Mouse (Mus musculus): ENCODE data around the gene Bbx. TPM values are rescaled to one million over a fixed set of nuclear protein-coding genes. Genes with fewer than 3 reads are reported as not detected.
A peak's percentile ranks its signal among the peaks of the same experiment; 100 is the strongest.

Gene Bbx
- polyA plus RNA-seq, 1 experiment from 2014 or later: 33.1 TPM

DNA sequence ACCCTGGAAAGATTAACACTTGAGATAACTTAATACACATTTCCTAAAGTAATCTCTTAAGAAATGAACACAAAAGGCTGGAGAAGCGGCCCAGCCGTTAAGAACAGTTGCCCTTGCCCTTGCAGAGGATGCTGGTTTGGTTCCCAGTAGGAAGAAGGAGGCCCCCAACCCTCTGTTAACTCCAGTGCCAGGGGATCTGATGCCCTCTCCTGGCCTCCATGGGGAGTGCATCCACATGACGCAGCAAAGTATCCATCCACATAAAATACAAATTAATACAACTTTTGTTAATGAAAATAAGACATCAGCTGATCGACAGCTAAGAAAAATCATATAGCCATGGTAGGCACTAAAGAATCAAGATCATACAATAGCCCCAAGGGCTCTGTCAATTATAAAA is 33.6 kb downstream of the Bbx start:
- Histone ChIP-seq H3K4me2 (ENCODE audit: low read length) (no peak overlapping the region), H3K27me3 (ENCODE audit: control insufficient read depth, insufficient read depth, low read length) (no peaks in the 10 kb centered on the region), H3K27ac (replicated peaks in 1 of 2; ENCODE audit: control insufficient read depth in 1 of 2, insufficient read depth in 1 of 2, low read depth in 2 of 2, low read length in 2 of 2) (no peak overlapping the region), H3K9ac (ENCODE audit: low read length) (no peak overlapping the region), H3K36me3 (ENCODE audit: control insufficient read depth, insufficient read depth, low read length) (peaks cover 5% of the 10 kb centered on the region; the same call in 1 of the 2 replicates), H3K4me3 (ENCODE audit: control insufficient read depth in 1 of 2, insufficient read depth in 1 of 2, low read depth in 1 of 2, low read length in 2 of 2) (no peak overlapping the region), H3K9me3 (ENCODE audit: control insufficient read depth, low read length) (no peaks in the 10 kb centered on the region), H3K4me1 (ENCODE audit: control insufficient read depth in 2 of 2, insufficient read depth in 2 of 2, low read length in 2 of 2) (peaks cover 2 to 16% of the 10 kb centered on the region in 2 experiments)
- 88% methylated on average over 4 of the region's 4 CpGs for WGBS
- ATAC-seq (ENCODE audit: insufficient number of reproducible peaks, insufficient read depth, low FRiP score, low read depth): no peak

DNA sequence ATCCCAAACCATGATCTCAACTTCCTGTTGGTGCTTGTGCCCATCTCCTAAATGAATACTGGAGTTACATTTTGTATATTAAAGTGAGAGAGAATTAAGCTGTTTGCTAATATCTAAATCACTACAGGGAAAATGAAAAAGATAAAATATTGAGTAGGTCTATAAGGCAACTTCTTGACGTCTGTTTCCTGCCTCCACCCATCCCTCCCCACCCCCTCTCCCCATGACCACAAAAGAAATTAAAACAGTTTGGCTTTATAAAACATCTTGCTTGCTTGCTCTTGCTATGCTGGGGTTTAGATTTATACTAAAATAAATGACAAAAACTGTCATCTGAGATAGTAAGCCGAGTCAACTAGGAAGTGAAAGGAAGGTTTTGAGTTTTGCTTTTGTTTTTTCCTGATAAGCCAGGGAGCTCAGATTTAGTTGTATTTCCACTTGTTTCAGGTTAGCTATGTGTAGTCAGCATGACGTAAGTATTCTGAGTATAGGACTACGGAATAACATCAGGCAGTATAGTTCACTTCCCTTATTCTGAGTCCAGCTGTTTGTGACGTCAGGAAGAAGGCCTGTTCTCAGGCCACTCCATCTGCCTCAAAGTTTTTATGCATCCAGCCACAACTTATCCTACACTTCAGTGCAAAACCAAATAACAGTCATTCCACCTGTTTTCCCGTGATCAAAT is 36.1 kb downstream of the Bbx start:
- Histone ChIP-seq H3K27me3 (ENCODE audit: control insufficient read depth, insufficient read depth, low read length) (no peaks in the 10 kb centered on the region), H3K4me3 (ENCODE audit: control insufficient read depth in 1 of 2, insufficient read depth in 1 of 2, low read depth in 1 of 2, low read length in 2 of 2) (no peak overlapping the region), H3K36me3 (ENCODE audit: control insufficient read depth, insufficient read depth, low read length) (no peaks in the 10 kb centered on the region), H3K27ac (replicated peaks in 1 of 2; ENCODE audit: control insufficient read depth in 1 of 2, insufficient read depth in 1 of 2, low read depth in 2 of 2, low read length in 2 of 2) (no peak overlapping the region), H3K4me1 (ENCODE audit: control insufficient read depth in 2 of 2, insufficient read depth in 2 of 2, low read length in 2 of 2) (peaks cover 0 to 11% of the 10 kb centered on the region in 2 experiments; a peak in 3 of 4 replicates), H3K9ac (ENCODE audit: low read length) (no peak overlapping the region), H3K9me3 (ENCODE audit: control insufficient read depth, low read length) (no peaks in the 10 kb centered on the region), H3K4me2 (ENCODE audit: low read length) (no peak overlapping the region)
- ATAC-seq (ENCODE audit: insufficient number of reproducible peaks, insufficient read depth, low FRiP score, low read depth): no peak
- 61% methylated on average over 6 of the region's 6 CpGs for WGBS

DNA sequence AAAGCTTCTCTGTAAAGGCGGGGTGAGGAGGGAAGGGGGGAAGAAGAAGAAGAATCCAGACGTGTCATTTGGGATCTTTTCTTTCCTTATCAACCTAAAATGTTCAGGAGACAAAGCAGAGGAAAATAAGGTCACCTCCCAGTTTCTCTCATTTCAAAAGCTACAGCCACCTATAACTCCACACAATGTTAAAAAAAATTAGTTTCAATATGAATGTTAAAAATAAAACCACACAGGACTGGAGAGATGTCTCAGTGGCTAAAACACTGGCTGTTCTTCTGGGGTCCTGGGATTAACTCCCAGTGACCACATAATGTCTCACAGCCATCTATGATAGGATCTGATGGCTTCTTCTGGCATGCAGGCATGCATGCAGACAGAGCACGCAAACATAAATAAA is 43.7 kb downstream of the Bbx start:
- Histone ChIP-seq H3K9me3 (ENCODE audit: control insufficient read depth, low read length) (no peaks in the 10 kb centered on the region), H3K36me3 (ENCODE audit: control insufficient read depth, insufficient read depth, low read length) (no peaks in the 10 kb centered on the region), H3K4me3 (ENCODE audit: control insufficient read depth in 1 of 2, insufficient read depth in 1 of 2, low read depth in 1 of 2, low read length in 2 of 2) (no peak overlapping the region), H3K4me2 (ENCODE audit: low read length) (no peak overlapping the region), H3K27me3 (ENCODE audit: control insufficient read depth, insufficient read depth, low read length) (no peaks in the 10 kb centered on the region), H3K27ac (replicated peaks in 1 of 2; ENCODE audit: control insufficient read depth in 1 of 2, insufficient read depth in 1 of 2, low read depth in 2 of 2, low read length in 2 of 2) (no peak overlapping the region), H3K9ac (ENCODE audit: low read length) (no peak overlapping the region), H3K4me1 (ENCODE audit: control insufficient read depth in 2 of 2, insufficient read depth in 2 of 2, low read length in 2 of 2) (no peaks in the 10 kb centered on the region)
- 71% methylated on average over 3 of the region's 3 CpGs for WGBS
- ATAC-seq (ENCODE audit: insufficient number of reproducible peaks, insufficient read depth, low FRiP score, low read depth): no peak

DNA sequence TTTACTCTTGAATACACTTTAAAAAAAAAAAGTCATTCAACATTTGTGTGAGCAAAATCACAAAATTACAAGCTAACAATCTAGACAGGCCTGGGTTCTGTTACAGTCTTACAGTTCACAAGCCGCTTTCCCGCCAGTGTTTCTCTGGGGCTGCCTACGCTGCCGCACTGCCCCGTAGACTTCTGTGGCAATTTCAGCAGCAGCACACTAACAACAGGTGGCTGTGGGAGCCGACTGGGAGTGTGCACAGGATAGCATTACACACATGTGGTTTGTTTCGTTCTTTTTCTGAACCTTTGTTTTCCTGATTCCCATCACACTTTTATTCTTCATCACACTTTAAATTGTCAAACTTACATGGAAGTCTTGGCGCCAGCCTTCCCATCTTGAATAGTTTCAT is 48.6 kb downstream of the Bbx start:
- no peak overlapping the region for H3K4me3 ChIP-seq (ENCODE audit: control insufficient read depth in 1 of 2, insufficient read depth in 1 of 2, low read depth in 1 of 2, low read length in 2 of 2)
- no peak overlapping the region for H3K27ac ChIP-seq (replicated peaks in 1 of 2; ENCODE audit: control insufficient read depth in 1 of 2, insufficient read depth in 1 of 2, low read depth in 2 of 2, low read length in 2 of 2)
- H3K4me1 ChIP-seq (ENCODE audit: control insufficient read depth in 2 of 2, insufficient read depth in 2 of 2, low read length in 2 of 2): peaks cover 5 to 19% of the 10 kb centered on the region in 2 experiments
- no peaks in the 10 kb centered on the region for H3K27me3 ChIP-seq (ENCODE audit: control insufficient read depth, insufficient read depth, low read length)
- no peak for ATAC-seq (ENCODE audit: insufficient number of reproducible peaks, insufficient read depth, low FRiP score, low read depth)
- no peaks in the 10 kb centered on the region for H3K36me3 ChIP-seq (ENCODE audit: control insufficient read depth, insufficient read depth, low read length)
- no peak overlapping the region for H3K9ac ChIP-seq (ENCODE audit: low read length)
- no peak overlapping the region for H3K4me2 ChIP-seq (ENCODE audit: low read length)
- H3K9me3 ChIP-seq (ENCODE audit: control insufficient read depth, low read length): no peaks in the 10 kb centered on the region
- WGBS: 91% methylated on average over 8 of the region's 8 CpGs

DNA sequence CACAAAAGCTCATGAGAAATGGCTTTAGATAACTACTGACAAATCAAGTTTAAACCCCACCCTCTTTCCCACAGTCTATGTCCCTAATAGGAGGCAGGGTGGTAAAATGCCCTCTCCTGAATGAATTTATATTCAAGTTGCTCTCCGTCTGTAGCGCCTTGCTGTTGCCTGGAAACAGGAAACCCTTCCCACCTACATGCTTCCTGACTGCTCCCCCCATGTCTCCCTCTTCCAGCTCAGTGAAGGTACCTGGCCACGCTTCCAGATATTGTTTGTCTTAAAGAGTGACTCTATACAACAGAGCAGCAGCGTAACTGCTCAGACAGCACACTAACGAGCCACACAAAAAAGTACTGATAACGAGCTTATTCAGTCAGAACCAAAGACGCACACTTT is 50.8 kb downstream of the Bbx start:
- Histone ChIP-seq H3K9me3 (ENCODE audit: control insufficient read depth, low read length) (no peaks in the 10 kb centered on the region), H3K36me3 (ENCODE audit: control insufficient read depth, insufficient read depth, low read length) (no peaks in the 10 kb centered on the region), H3K27ac (replicated peaks in 1 of 2; ENCODE audit: control insufficient read depth in 1 of 2, insufficient read depth in 1 of 2, low read depth in 2 of 2, low read length in 2 of 2) (no peak overlapping the region), H3K4me3 (ENCODE audit: control insufficient read depth in 1 of 2, insufficient read depth in 1 of 2, low read depth in 1 of 2, low read length in 2 of 2) (peak overlapping the region; percentile 11 to 12; a peak in 1 of 4 replicates), H3K9ac (ENCODE audit: low read length) (no peak overlapping the region), H3K27me3 (ENCODE audit: control insufficient read depth, insufficient read depth, low read length) (no peaks in the 10 kb centered on the region), H3K4me1 (ENCODE audit: control insufficient read depth in 2 of 2, insufficient read depth in 2 of 2, low read length in 2 of 2) (peaks cover 5 to 19% of the 10 kb centered on the region in 2 experiments), H3K4me2 (ENCODE audit: low read length) (peak overlapping the region; percentile 51)
- WGBS: 41% methylated on average over 7 of the region's 7 CpGs
- ATAC-seq (ENCODE audit: insufficient number of reproducible peaks, insufficient read depth, low FRiP score, low read depth): no peak

DNA sequence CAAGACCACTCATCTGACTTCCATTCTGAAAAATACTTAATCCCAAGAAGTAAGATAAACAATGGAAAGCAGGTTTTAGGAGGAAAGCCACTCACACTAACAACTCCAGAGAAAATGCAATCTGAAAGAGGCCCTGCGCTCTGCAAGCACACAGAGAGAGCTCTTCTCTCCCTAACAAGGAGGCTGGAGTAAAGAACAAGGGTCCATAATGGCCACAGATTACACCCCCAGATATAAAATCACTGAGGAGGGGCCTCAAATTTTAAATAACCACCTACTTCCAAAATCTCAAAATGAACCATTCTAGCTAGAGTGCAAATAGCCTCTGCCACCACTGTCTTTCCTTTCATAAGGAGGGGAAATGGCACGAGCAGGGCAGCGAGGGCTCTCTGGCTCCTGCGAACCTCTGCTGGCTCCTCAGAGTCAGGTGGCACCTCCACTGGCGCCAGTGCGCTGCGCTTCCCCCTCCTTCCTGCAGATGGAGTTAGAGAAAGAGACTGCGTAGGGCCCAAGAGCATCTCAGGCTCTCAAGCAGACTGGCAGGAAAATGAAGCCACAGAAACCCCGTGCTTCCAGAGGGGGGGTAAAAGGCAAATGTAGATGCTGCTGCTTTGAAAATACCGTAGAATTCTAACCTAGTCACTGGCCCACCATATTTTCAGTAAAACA is 51.4 kb downstream of the Bbx start:
- Histone ChIP-seq H3K27me3 (ENCODE audit: control insufficient read depth, insufficient read depth, low read length) (no peaks in the 10 kb centered on the region), H3K4me2 (ENCODE audit: low read length) (peak overlapping the region; percentile 51), H3K9ac (ENCODE audit: low read length) (no peak overlapping the region), H3K27ac (replicated peaks in 1 of 2; ENCODE audit: control insufficient read depth in 1 of 2, insufficient read depth in 1 of 2, low read depth in 2 of 2, low read length in 2 of 2) (no peak overlapping the region), H3K4me1 (ENCODE audit: control insufficient read depth in 2 of 2, insufficient read depth in 2 of 2, low read length in 2 of 2) (peaks cover 5 to 19% of the 10 kb centered on the region in 2 experiments), H3K9me3 (ENCODE audit: control insufficient read depth, low read length) (no peaks in the 10 kb centered on the region), H3K36me3 (ENCODE audit: control insufficient read depth, insufficient read depth, low read length) (no peaks in the 10 kb centered on the region), H3K4me3 (ENCODE audit: control insufficient read depth in 1 of 2, insufficient read depth in 1 of 2, low read depth in 1 of 2, low read length in 2 of 2) (0 out of 4 replicates have a peak overlapping the region, but pooled peaks of 1 of the 2 experiments have one; percentile 11)
- 34% methylated on average over 10 of the region's 10 CpGs for WGBS
- no peak for ATAC-seq (ENCODE audit: insufficient number of reproducible peaks, insufficient read depth, low FRiP score, low read depth)

DNA sequence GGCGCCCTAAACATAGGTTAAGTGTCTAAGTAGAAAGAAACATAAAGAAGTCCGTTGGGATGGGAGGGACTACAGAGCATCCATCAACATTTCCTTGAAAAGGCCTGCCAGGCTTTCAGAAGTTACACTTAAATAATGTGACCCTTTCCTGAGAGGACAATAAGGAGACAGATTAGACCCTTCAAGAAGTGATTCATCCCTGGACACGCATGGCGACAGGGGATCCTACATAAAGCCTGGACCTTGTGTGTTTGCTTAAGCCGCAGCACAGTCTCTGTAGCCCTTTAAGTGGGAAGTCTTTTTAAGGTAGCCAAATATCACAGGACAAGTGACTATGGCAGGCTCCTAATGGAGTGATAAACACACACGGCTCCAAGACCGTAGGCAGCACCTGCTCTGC is 52.0 kb downstream of the Bbx start:
- peaks cover 5 to 19% of the 10 kb centered on the region in 2 experiments for H3K4me1 ChIP-seq (ENCODE audit: control insufficient read depth in 2 of 2, insufficient read depth in 2 of 2, low read length in 2 of 2)
- no peaks in the 10 kb centered on the region for H3K36me3 ChIP-seq (ENCODE audit: control insufficient read depth, insufficient read depth, low read length)
- no peak overlapping the region for H3K4me3 ChIP-seq (ENCODE audit: control insufficient read depth in 1 of 2, insufficient read depth in 1 of 2, low read depth in 1 of 2, low read length in 2 of 2)
- 54% methylated on average over 7 of the region's 7 CpGs for WGBS
- H3K27me3 ChIP-seq (ENCODE audit: control insufficient read depth, insufficient read depth, low read length): no peaks in the 10 kb centered on the region
- H3K4me2 ChIP-seq (ENCODE audit: low read length): peak overlapping the region; percentile 51; the same call in 1 of the 2 replicates
- no peak overlapping the region for H3K27ac ChIP-seq (replicated peaks in 1 of 2; ENCODE audit: control insufficient read depth in 1 of 2, insufficient read depth in 1 of 2, low read depth in 2 of 2, low read length in 2 of 2)
- H3K9me3 ChIP-seq (ENCODE audit: control insufficient read depth, low read length): no peaks in the 10 kb centered on the region
- no peak for ATAC-seq (ENCODE audit: insufficient number of reproducible peaks, insufficient read depth, low FRiP score, low read depth)
- H3K9ac ChIP-seq (ENCODE audit: low read length): no peak overlapping the region

Data from heart, embryonic 14.5 days (tissue).